Mouse (Mus musculus) c-Kit-negative CD71-positive TER-119-positive erythroid progenitor cells, embryonic 14.5 days (primary cell): Measurements from ENCODE around the gene Sufu.

ENCODE experiments used
- DNase-seq: peaks from one replicate; pipeline ENCODE4 v3.0.0-alpha.2; 2013; ENCODE audit warnings: low read depth, low spot score

Gene Sufu

DNA sequence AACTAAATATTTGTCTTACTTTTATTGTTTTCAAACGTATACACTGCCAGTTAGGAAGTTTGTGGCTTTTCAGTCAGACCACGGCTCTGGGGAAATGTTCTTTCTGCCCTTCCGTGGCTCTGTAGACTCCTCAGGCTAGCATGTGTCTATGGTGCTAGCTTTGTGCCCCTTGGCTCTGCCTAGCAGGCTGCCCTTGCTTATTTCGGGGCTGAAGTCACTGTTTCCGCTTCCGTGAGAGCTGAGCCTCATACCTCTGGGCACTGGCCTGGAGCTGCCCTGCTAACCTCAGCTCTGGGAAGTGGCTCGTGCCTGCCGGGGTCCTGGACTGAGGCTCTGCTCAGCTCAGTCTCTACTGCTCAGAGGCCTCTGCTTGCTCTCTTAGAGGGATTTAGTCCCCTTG is 98.4 kb downstream of the Sufu start:
- no peak for DNase-seq

DNA sequence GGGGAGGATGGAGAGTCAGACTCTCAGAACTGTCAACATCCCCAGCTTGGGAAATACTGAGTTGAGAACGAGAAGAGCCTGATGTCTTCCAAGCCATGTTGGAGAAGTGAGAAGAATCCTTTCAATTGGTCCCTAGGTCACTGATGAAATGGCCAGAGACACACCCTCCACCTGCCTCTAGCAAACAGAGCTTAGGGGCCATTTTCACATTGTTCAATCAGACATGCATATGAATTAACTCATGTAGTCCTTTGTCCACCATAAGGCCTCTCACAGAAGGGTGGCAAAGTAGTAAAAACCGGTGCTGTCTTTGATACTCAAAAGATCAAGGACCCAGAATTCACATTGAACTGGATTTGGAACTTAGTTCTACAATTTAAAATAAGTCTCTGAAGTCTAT is 100.5 kb downstream of the Sufu start:
- DNase-seq = no peak

DNA sequence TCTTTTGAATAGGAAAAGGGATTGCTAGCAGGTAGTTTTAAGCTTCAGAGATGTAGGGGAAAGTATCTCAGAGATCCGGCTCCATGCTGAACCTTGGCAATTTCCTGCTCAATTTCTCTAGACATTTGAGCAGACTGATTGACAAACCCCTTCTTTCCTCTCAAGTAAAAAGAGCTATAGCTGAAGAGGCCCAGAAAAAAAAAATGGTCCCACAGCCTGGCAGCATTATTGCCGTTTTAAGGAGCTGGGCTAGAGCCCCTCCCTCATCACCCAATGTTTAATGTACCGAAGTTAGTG is 102.8 kb downstream of the Sufu start:
- no peak for DNase-seq

DNA sequence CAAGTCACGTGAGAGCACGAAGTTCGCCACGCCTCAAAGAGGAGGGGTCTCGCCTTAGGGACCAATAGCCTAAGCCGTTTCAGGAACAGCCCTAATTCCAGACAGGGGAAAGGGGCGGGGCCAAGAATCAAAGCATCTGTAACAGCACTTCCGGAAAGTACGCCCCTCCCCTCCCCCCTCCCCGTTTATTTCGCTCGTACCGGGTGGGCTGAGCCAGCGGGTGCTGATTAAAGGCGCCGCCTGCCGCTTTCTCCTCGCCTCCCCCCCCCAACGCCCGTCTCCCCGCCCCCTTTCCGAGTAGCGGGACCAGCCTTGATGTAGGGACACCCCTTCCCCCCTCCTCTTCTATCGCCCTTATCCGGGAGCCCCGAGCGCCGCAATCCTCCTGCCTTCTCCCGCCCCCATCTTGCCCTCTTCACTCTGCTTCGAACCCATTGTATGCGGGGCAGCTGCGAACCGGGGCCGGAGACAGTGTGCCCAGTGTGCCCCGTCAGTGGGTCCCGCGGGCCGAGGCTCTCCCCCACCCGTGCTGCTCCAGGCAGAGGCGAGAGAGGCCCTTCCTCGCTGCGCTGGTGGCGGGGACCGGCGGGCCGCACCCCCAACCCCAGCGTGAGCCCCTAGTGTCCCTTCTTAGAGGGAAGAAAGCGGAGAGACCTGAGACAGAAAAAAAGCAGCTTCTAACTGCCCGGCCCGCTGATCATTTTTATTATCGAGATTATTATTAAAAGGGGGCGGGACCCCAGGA is 103.3 kb downstream of the Sufu start:
- peak; percentile 77 for DNase-seq

DNA sequence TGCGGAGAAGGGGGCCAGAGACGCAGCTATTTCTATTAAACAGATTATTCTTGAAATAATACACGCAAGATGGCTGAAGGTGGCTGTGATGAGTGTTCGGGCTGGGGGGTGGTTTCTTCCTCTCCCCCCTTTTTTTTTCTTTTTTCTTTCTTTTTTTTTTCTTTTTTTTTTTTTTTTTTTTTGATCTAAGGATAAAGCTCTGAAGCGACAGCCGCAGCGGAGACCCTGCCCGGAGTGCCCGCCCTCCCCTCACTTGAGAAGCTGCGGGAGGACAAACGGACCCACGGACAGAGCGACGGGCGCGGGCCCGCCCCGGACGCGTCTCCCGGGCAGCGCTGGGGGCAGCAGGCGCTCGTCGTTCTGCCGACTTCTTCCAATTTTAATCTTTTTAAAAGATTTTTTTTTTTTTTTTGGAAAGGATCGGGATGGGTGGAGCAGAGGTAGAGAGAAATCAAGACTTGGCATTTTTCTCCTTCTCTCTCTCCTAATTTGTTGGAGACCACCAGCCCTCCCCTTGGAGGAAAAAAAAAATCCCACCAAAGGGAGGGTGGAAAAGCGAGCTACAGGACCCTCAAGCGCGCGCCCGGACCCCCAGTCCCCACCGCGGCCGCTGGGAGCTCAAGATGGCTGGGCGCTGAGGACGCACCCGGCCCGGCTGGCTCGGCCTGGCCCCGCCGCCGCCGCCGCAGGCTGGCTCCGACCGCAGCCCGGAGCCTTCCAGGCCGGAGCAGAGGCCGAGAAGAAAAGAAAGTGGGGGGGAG is 104.1 kb downstream of the Sufu start:
- no peak for DNase-seq

DNA sequence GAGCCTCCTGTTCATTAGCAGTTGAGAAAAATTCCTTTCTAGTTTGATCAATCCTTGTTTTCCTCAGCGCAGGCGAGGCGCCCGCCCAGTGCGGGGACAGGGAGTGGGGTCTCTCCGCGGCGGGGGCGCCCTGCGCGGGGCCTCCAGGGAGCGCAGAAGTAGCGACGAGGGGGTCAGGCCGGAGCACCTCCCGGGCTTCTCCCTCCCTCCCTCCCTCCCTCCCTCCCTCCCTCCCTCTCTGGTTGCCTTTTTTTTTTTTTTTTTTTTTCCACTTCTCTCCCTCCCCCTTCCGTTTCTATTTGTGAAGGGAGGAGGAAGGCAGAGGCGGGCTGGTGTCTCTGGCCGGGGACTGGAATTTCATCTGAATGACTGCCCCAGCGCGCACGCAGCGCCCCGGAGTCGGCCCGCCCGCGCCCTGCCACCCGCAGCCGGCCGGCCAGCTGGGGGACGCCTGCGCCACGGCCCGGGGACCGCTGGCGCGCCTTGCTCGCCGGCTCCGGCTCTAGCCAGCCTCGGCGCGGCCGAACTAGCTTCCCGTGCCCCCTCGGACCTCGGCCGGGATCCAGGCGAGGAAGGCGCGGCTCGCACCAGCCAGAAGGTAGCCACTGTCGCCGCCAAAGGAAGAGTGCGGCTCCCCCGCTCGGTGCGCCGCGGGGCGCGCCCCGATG is 104.8 kb downstream of the Sufu start, which contains the start of gene Trim8:
Trim8 (plus strand) TSS at position 302 of the 668 bp plus-strand sequence.
- DNase-seq = no peak

DNA sequence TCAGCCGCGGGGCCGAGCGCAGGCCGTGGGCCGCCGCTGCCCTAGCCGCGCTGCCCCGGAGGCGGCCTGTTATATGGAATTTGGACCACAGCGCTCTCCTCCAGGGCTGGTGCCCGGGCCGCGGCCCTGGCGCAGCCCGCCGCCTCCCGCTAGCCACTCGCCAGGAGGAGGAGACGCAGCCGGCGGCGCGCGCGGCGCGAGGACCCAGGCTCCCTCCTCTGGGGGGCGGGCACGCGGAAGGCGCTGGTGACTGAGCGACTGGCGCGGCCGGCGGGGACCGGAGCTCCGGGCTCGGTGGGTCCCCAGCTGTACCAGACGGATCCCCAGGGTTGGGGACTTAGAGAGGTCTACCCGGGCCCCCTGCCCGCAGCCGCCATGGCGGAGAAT is 105.4 kb downstream of the Sufu start:
- DNase-seq = peak; percentile 32

DNA sequence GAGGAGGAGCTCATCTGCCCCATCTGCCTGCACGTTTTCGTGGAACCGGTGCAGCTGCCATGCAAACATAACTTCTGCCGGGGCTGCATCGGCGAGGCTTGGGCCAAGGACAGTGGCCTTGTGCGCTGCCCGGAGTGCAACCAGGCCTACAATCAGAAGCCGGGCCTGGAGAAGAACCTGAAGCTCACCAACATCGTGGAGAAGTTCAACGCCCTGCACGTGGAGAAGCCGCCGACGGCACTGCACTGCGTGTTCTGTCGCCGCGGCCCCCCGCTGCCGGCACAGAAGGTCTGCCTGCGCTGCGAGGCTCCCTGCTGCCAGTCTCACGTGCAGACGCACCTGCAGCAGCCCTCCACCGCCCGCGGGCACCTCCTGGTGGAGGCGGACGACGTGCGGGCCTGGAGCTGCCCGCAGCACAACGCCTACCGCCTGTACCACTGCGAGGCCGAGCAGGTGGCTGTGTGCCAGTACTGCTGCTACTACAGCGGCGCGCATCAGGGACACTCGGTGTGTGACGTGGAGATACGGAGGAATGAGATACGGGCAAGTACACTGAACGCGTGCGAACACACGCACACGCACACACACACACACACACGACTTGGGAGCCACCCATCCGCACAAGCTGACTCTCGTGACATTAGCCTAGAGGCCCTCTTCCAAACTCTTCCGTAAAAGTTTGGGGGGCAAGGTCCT is 105.9 kb downstream of the Sufu start:
- DNase-seq = peak; percentile 62

DNA sequence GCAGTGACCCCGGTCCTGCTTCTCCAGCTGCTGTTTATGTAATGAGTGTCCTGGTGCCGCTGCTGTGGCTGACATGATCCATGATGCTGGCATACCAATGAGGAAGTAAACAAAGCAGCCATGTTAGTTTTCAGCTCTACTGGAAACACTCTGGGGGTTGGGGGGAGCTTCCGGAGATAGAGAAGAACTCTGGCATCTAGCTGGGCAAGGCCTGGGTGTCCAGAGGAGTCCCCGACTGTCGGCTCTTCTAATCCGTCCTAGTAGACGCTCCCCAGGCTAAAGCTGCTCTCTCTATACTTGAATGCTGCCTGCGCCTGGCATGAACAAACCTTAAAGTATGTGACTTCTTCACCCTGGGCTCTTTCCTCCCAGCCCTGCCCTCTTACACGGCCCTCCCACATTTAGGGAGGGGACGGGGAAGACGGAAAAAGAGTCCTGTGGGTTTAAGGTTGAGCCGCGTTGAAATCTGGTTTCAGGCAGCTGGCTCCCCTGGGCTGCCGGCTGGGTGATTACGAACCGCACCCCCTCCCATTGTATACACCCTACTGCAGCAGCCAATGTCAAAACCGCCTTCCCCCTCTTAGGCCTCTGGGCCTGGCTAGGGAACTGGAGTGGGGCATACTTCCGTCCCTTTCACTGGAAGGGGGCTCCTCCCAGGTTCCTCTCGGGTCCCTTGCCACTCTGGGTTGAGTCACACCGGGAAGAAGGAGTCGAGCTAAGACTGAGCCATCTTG is 106.8 kb downstream of the Sufu start:
- peak; percentile 52 for DNase-seq

DNA sequence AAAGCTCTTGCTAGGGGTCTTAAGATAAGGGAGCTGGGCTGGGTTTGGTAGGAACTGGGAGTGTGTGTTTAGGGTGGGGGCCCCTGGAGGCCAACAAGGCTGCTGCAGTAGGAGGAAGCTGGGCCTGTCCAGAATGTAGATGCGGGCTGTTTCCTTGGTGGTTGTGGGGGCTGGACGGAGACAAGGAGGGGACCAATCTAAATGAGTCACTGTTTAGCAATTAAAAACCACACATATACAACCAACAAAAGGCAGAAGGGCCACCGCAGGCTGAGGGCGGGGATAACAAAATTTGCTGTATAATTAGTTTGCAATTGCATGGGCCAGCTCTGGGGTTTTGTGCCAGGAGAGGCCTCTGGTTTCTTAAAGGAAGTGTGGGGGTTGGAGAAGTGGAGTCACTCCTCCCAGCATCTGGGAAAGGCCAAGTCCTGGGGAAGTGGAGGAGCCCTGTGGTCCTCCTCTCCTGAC is 107.4 kb downstream of the Sufu start:
- no peak for DNase-seq

DNA sequence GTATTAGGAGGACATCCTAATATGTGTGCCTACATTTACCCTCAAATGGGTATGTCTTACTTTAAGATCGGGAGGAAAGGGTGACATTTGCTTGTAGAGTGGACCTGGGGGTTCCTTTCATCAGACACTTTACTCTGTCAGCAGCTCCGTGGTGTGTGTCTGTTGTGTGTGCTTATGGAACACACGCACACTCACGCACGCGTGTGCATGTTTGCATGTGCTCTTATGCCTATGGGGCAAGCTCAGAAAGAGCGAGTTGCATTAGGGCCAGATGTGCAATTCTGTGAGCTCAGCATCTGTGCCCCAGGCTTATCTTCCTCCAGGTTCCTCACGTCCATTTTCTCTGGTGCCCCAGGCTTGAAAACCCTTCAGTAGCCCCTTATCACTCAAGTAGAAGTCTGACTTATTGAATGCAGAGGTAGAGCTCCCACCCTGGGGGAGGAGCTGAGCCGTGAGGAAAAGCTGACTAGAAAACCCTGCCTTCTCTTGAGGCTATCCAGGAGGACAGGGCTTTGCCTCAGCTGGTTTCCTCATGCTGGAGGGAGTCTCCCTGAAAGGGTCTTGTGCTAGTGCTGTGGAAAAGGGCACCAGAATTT is 108.2 kb downstream of the Sufu start:
- DNase-seq = peak; percentile 28

DNA sequence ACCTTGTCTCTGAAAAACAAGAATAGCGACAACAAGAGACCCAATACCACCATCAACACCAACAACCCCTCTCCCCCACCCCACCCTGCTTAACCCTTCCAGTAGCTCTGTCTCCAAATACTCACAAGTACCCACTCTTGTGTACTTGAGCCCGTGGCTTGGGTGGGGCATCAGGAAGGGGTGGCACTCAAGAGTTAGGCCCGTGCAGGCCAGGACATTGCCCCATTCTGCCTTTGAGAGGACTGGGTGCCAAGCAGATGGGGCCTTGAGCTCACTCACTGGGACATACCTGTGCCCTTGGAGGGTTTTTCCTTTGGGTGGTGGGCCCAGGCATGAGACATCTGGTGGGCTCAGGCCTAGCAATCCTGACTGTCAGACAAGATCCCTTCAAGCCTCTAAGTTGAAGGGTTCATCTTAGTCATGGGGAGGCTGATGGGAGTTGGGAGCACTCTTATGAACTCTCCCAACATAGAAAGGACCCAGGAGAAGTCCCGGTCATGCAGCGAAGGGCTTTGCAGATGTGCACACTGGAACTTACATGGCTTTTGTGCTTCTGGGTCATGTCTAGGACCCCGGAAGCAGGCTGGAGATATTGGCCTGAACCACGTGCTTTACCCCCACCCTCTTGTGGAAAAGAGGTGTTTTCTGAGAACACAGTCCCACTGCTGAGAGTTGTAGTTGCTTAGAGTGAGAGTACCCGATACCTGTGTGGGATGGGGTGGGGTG is 109.1 kb downstream of the Sufu start:
- no peak for DNase-seq

DNA sequence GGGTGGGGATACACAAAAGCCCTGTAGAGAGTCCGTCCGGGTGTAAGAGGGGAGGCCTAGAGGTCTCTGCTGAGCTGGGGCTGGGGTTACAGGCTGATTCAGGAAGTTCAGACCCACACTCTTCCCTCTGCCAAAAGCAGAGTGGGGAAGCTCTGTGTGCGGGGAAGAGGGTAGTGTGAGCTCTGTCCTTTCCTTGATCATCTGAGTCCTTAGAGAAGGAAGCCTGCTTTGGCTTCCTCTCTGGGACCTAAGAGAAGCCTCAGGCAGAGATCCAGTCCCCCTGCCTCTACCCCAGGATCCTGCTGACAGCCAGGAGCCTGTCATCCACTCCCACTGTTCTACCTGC is 109.6 kb downstream of the Sufu start:
- no peak for DNase-seq

DNA sequence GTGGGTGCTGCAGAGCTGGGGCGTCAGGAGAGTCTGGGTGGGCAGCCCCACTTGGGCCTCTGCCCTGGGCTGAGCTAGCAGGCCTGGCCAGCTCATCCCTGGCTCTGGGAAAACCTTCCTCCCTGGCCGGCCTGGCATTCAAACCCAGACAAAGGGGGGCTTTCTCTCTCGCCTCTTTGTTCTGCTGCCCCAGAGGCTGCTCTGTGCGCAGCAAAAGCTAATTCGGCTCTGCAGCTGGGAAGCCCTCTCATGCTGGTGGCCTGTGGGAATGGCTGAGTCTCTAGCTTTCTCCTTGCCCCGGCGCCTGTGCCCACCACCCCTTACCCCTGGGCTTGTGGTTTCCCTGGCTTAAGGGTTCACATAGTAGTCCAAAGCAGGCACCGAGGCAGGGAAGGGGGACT is 110.5 kb downstream of the Sufu start:
- DNase-seq = no peak

DNA sequence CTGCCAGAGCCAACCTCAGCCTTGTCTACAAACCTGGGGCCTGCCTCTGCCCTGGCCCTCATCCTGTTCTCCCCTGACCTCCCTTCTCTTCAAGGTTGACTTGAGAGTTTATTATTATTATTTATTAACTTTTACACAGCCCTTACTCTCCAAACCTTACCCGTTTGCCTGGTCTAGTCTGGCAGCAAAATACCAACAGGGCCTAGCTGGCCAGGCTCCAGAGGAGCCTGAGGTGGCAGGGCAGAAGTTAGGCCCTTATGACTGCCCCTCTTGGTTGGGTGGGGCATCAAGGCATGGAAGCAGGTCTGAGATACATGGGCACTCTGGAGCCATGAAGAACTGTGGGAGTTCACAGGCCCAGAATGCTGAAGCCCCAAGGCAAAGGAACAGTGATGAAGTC is 111.1 kb downstream of the Sufu start:
- DNase-seq = no peak

DNA sequence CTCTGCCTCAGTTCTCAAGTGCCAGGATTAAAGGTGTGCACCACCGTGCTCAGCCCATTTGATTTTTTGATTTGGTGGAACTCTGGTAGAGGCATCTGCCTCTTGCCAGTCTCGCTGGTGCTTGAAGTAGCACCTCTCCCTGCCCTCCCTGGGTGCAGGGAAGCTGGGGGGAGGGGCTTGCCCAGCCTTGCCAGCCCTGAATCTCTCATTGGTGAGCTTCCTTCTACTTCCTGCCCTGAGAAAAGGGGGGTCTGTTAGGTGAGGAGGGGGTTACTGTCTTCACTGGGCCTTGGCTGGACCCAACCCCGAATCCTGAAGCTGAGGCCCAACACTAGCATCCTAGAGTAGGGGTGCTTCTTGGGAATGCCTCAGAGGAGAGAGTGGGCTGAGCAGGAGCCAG is 112.0 kb downstream of the Sufu start:
- DNase-seq = no peak

DNA sequence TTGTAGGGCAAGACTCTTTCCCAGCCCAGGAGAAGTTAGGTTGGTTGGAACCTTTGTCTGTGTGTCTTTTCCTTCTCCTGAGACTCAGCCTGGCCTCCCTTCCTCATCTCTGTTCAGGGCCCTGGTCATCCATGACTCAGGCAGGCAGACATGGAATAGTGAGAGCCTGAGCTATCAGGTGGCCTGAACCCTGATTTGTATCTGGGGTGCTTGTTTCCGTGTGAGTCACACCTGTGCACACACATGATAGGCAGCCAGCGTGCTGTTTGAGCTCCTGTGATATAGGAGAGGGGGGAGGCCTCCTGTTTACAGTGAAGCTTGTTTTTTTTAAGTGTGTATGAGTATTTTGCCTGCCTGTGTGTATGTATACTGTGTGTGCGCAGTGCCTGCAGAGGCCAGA is 112.5 kb downstream of the Sufu start:
- DNase-seq = no peak

DNA sequence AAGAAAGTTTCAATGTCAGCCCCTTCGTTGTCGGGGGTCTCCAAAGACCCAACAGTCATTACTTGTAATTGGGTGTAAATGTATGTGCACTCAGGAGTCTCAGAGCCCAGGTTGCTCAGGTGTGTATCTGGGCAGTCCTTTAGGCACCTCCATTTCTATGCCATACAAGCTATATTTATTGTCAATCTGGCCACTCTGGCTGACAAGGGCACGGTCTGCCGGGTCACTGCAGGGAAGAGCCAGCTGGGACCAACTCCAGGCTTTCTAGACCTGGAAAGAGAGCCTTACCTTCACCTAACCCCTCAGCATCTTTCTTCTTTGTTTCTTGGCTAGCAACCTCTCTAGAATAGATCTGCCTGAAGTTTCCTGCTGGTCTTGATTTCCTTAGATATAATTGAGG is 113.0 kb downstream of the Sufu start:
- DNase-seq = no peak

DNA sequence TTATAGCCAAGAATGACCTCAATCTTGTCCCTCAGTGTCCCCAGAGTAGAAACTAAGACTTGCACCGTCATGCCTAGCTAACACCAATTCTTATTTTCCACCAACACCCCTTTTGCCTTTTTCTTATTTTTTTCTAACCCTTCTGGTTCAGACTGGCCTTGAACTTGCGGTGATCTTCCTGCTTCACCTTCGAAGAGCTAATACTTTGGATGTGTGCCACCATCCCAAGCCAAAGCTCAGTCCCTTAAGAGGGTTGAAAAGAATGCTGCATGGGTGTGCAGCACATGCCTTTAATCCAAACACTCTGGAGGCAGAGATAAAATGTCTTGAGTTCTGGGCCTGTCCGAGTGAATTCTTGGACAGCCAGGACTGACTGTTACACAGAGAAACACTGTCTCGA is 113.7 kb downstream of the Sufu start:
- no peak for DNase-seq

DNA sequence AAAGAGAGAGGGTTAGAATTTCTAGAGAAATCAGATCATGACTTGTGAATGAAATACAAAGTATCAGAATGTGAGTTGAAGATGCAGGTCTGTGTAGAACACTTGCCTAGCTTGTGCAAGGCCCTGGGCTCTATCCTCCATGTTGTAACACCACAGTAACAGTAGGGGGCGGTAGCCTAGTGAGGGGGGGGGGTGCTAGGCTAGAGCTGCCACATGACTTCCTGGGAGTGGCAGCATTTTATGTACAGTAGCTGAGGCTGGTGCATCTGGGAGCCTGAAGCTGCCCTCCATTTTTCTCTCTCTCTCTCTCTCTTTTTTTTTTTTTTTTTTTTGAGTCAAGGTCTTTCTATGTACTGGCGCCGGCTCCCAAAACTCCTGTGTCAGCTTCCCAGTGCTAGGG is 114.1 kb downstream of the Sufu start:
- DNase-seq = no peak

DNA sequence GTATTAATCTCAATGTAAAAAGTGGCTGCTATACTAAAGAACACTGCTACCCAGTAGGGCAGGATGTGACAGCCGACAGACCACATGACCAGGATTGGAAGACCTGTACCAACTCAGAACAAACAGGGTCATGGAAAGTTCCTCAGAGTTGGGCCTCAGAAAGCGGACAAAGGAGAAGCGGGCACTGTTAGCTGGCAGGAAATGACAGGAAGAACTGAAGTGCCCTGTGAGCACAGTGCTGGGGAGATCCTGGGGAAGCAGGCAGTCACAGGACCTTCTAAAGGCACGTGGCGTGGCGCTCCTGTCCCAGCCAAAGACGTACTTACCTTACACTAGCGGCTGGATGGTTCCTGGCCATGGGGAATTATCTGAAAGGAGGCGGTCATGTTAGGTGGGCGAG is 114.6 kb downstream of the Sufu start:
- DNase-seq = no peak
